Mouse (Mus musculus): ENCODE measurements around the gene Cox6a1.
"Not testable (repeated sequence)": the region's sequence is repeated elsewhere in the genome, so short reads cannot be mapped to it uniquely, and the experiment has no call there.

Cox6a1 gene

DNA sequence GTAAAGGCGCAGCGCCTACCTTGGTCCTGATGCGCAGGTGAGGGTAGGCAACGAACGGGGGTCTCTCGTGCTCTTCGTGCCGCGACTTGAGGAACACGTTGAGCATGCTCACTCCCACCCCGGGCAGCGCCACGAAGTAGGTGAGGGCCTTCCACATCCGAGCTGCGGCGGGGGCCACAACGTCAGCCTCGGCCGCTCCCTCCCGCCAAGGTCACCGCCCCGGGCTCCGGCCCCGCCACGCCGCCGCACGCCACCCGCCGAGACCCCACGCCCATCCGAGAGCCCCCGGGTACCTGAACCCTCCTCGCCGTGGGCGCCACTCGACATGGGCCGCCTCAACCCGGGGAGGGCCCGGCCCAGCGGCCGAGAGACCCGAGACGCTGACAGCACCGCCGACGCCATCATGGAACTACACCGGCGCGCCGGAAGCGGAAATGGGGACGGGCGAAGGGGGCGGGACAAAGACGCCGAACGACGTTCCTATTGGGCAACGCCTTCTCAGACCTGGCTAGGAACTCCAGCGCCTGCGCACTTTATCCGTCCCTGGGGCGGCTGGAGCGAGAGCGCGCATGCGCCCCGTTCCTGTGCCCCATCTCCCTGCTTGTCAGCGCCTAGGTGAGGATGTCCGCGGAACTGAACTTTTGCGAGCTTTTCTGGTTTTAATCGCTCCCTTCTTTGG, at the start of gene Cox6a1:
Gene Cox6a1, minus strand, starts transcription at position 436 of the 679 bp plus-strand sequence.
- peak; percentile 98 for DNase-seq (ENCODE audit: low spot score)

DNA sequence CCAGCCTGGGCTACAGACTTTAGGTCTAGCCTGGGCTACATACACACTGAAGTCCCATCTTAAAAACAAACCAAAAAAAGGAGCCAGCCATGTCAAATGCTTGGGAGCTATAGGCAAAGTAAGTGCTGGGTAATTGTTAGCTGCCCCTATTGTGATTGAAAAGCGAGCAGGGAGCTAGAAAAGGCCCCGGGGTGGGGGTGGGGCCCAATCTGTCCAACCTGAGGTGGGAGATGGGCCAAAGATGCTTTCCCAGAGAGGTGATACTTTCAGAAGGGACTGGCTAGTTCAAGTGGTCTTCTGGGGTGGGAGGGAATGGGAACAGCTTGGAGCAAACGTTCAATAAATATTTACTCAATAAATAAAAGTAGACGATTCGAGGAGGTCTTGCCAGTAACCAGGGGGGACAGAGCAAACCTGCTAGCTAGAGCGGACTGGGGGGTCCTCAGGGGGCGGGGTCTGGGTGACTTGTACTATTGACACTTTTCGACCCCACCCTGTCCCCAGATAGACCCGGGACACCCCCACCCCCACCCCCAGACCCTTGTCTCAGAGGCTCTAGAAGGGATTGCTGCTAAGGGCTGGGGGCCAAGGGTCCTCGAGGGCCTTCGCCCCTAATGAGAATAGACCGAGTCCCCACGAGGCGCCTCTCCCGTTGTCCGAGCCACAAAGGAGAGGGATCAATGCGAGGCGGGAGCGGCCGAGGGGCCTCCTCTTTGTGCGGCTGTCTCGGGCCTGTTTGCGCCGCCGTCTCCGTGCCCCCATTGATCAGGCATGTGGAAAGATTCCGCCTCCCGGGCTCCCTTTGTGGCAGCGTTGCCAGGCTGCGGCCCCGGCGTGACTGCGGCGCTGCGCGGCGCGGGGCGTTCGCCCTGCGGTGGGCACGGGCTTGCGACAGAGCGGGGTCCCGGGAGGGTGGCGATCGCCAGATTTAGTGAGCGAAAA, 49.3 kb upstream of the Cox6a1 start:
- DNase-seq (ENCODE audit: low spot score), result no peak

DNA sequence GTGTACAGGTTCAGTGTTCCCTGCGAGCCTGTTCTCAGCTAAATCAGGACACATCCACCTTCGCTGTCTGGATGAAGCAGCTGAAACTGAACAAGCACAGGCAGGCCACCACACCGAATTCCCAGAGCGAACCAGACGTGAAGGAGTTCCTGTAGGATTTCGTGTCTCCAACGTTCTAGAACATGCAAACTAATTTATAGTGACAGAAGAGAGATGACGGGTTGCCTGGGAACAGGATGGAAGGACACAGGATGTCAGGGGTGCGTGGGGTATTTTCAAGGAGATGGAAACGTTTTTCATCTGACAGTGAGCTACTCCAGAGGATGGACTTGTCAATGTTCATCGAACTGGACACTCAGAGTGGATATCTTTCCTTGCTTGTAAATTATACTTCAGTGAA, 47.9 kb upstream of the Cox6a1 start:
- DNase-seq (ENCODE audit: low spot score), result no peak

DNA sequence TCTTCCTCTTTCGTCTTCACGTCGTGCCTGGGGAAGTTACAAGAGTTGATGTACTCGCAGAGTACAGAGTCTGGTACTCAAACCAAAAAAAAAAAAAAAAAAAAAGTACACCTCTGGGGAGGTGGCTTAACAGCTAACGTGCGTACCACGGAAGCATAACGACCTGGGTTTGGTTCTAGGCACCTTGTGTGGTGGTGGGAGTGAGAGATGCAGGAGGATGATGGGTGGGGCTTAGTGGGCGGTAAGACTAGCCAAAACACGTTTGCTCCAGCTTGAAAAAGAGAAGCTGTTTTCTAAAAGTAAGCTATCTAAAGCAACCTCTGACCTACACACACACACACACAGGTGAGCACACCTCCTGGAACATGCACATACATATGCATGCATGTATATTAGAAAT, 46.1 kb upstream of the Cox6a1 start:
- DNase-seq (ENCODE audit: low spot score), result no peak

DNA sequence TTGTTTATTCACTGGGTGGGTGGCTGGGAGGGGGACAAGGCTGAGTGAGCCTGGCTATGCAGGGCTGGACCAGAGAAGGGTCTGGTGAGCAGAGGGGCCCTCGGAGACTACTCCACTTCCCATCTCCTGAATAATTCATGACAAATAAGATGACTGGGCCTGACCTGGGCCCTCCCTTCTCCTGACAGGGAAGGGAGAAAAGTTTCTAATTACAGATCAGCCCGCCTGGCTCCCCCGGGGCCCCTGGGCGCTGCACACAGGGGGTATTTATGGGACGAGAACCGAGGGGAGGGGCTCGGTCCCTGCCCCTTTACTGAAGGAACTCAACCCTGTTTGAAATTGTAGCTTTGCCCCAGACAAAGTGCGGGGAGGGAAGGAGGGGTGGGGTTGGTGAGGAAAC, 45.4 kb upstream of the Cox6a1 start:
- no peak for DNase-seq (ENCODE audit: low spot score)

DNA sequence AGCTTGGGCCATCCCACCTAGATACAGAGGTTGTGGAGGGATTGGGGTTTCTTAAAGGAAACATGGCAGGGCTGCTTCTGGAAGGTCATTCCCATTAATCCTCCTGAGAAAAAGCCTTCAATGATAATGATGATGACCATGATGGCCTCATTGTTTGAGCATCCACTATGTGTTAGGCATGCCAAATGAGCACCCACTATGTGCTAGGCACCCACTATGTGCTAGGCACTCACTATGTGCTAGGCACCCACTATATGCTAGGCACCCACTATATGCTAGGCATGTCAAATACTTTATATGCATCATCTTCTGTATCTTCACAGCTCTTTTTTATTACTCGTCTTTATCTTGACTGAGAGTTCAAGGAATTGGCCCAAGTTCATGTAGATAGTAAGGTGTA, 44.2 kb upstream of the Cox6a1 start:
- DNase-seq (ENCODE audit: low spot score), result no peak

DNA sequence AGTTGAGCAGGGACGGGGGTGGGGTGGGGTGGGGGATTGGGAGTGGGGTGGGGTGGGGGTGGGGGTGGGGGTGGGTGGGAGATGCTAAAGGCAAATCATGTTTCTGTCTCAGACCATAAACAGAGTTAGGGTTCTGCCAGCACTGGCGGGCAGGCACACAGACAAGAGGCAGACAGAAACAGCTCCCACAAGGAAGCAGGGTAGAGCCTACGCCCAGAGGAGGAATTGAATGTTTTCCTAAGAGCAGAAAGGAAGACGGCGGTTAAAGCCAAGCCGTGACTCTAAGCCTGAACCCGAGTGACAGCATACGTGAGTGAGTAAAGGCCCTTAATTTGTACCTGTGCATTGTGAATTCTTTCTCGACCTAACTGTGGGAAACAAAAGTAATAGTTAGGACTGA, 43.2 kb upstream of the Cox6a1 start:
- no peak for DNase-seq (ENCODE audit: low spot score)

DNA sequence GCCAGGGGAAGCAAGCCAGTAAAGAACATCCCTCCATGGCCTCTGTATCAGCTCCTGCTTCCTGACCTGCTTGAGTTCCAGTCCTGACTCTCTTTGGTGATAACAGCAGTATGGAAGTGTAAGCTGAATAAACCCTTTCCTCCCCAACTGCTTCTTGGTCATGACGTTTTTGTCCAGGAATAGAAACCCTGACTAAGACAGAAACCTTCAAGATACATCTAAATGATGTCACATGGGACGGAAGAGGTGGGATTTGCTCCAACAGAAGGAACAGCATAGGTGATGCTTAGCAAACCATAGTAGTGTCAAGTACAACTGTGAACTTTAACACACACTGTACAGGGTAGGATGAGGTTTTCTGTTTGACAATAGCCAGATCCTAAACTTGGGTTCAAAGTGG, 30.1 kb upstream of the Cox6a1 start:
- DNase-seq (ENCODE audit: low spot score), result not testable (repeated sequence)

DNA sequence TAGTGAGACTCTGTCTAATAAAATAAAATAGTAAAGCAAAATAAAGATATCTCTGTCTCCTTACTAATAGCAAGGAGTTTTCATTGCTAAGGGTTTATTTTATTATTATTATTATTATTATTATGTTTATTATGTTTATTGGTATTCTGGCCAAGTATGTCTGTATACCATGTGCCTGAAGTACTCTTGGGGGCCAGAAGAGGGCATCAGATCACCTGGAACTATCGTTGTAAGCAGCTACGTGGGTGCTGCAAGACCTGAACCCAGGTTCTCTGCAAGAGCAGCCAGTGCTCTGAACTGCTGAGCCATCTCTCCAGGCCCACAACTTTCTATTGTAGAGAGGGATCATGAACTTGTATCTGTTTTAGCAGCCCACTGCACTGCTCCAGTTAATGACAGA, 26.7 kb upstream of the Cox6a1 start:
- no peak for DNase-seq (ENCODE audit: low spot score)

DNA sequence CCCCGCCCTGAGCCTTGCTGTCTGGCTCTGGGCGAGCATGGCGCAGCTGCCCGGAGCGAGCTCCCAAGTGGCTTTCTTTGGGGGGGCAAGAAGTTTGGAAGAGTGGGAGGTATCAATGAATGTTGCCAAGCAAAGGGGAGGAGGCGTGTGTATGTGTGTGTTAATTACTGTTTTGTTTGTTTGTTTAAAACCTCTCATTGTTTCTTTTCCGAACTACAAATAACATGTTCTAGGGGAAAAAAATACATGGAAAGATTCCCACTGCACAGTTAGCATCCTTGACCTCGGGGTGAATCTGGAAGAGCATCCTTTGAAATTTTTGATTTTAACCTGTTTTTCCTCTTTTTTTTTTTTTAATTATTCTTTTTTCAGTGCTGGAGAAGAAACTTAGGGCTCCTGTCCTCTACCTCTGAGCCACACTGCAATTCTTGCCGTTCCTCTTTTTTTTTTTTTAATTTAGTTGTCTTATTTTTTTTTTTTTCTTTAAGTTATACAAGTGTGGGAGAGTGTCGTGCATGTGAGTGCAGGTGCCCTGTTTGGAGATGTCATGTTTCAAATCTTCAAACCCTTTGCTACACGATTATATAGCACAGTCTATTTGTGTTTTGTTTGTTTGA, 25.5 kb upstream of the Cox6a1 start:
- DNase-seq (ENCODE audit: low spot score), result no peak

DNA sequence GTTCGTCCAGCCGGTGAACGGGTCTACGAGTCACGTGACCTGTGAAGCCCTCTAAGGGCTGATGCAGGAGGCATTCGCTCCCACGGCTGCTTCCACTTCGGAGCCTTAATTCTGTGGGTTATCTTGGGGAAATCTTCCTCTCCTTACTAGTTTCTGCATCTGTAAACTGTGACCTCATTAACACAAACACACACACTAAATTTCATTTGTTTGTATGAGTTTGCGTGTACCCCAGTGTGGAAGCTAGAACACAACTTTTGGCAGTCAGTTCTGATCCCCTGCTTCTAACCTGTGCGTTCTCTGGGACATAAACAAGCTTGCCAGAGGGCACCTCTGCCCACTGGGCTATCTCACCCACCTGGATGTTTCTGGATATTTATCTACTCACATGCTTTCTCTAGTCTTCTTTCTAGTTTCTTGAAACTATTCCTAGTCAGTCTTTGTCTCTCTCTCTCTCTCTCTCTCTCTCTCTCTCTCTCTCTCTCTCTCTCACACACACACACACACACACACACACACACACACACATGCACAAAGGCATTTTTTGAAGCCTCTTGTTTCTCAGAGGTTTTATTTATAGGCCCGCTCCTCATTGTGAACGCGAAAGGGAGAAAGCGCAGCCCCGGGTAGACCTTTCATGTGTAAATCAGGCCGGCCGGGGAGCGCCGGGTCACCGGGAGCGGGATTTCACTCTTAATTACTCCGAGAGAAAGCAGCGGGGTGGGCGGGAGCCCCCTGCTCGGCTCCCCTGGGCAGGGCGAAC, 24.8 kb upstream of the Cox6a1 start:
- no peak for DNase-seq (ENCODE audit: low spot score)

DNA sequence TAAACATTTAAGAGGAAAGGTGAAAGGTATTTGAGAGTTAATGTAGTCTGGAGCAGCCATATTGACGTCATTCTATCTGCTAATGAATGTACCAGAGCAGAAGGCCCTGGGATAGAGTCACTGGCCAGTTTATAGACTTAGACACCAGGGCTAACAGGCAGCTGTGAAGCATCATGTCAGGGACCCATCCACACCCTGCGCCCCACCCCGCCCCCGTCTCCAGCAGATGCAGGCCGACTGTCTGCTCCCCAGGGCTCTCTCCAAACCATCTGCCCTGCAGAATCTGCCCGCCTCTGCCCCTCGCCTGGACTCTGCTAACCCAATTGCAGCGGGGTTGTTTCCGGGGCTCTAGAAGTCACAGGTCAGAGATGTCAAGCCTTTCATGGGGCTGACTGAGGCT, 23.0 kb upstream of the Cox6a1 start:
- DNase-seq (ENCODE audit: low spot score), result peak; percentile 38

DNA sequence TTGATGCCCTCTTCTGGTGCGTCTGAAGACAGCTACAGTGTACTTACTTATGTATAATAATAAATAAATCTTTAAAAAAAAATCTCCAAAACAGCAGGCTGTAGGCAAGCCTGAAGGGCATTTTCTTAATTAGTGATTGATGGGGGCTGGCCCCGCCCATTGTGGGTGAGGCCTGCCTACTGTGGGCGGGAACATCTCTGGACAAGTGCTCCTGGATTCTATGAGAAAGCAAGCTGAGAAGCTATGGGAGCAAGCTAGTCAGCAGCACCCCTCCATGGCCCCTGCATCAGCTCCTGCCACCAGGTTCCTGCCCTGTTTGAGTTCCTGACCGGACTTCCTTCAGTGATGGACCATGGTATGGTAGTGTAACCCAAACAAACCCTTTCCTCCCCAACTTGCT, 16.0 kb upstream of the Cox6a1 start:
- no peak for DNase-seq (ENCODE audit: low spot score)

DNA sequence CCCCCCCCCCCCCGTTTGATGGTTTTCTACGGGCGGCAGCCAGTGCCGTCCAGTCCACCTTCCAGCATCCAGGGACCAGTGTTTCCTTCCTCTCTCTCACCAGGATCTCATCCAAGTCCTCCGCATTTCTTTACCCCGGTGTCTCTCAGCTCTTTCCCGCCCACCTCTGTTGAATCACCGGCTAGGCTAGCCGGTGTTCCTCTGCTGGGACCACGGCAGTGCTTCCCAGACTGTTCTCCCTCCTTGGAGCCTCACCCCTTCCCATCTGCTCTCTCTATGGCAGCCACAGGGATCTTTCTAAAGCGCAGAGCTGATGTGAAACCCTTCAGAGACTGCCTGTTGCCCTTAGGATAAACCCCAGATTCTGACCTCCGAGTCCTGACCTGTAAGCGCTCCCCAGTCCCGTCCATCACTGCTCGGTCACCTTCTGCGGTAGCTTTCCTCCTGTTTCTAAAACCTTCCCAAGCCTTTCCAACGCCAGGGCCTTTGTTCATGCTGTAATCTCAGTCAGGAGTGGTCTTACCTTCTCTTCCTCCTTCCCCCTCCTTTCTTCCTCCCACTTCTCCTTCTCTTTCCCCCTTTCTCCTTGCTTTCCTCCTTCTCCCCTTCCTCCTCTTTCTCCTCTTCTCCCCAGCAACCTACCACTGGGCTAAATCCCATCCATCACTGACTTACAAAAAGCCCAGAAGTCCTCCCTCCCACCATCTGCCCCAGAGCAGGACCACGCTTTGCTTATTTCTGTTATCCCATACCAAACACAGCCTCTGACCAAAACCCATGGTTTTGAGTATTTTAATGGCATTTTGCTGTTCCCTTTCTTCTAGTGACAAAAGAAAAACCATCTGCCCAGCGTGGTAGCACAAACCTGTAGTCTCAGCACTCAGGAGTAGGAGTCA, 14.3 kb upstream of the Cox6a1 start:
- DNase-seq (ENCODE audit: low spot score), result no peak

DNA sequence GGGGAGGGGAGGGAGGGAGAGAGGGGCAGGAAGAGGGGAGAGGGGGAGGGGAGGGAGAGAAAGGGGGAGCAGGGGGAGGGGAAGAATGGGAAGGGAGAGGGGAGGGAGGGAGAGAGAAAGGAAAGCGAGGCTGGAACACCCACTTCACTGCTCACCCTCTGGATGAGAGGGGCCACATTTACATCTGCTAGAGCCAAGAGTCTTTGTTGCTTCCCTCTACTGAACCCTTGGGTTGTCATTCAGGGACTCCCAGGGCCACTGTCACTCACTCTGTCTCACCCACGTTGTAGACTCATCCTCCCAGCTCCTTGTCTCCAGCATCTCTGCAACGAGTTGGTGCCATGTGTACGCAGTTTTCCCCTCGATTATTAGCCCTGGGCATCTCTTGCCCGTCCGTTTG, 13.4 kb upstream of the Cox6a1 start:
- DNase-seq (ENCODE audit: low spot score), result no peak

DNA sequence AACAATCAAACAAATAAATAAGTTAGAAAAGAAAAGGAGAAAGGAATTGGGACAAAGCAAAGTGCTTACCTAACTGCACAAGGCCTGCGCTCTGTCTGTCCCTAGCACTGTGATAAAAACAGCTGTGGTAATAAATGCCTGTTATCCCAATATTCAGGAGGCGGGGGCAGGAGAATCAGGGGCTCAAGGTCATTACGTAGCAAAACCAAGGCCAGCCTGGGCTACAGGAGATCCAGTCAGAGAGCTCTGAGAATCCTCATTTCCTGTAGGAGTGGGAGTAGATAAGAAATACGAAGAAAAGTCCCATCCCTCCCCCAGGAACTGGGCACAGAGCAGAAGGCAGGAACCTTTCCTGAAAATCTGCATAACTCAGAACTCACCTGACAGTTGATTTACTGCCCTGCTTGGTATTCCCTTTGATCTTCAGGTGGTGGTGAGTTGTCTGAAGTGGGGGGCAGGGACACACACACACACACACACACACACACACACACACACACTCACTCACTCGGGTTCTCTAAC, 11.1 kb upstream of the Cox6a1 start:
- DNase-seq (ENCODE audit: low spot score), result no peak

DNA sequence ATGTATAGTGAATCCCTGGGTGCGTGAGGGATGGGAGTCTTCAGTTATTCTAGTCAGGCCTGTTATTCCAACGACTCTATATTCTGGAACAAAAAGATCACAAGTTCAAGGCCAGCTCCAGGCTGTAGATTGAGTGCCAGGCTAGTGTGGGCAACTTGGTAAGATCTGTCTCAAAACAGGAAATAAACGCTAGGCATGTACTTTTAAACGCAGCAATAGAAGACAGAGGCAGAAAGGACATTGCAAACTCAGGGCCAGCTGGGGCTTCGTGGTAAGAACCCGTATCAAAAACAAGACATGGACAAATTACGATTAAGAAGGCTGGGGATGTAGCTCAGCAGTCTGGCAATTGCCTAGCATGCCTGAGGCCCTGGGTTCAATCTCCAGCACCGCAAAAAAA, 10.7 kb upstream of the Cox6a1 start:
- no peak for DNase-seq (ENCODE audit: low spot score)

DNA sequence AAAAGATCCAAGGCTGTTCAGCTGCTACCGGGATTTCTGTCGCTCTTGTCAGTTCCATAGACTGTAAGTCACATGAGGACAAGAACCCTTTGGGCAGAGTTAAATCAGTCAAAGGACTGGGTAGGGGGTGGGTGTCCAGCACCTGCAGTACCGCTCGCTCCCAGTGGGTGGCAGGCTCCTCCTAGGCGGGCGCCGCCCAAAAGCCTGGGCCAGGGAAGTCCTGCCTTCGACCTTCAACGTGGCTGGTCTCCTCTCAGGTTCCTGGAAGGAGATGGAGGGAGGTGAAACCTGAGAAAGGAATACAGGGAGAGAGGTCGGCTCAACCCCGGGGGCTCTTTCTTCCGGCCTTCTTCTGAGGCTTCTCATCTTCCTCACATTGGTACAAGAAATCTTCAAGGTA, 10.1 kb upstream of the Cox6a1 start:
- peak; percentile 86 for DNase-seq (ENCODE audit: low spot score)

DNA sequence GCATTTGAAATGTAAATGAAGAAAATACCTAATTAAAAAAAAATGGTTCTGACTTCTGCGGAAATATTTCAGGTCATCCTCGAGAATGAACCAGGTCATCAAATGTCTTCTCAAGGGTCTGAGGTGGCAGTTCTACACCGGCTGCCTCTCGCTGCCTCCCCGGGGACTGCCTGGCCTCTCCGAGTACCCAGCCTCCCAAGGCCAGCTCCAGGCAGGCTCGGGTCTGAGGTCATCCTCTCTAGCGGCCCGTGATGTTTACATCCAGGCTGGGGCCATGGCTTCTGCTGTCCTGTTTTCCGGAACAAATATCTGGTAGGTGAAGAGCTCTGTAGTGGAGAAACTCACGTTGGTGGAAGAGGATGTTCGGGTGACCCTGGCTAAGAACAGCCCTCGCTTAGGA, 6.3 kb upstream of the Cox6a1 start:
- DNase-seq (ENCODE audit: low spot score), result no peak

DNA sequence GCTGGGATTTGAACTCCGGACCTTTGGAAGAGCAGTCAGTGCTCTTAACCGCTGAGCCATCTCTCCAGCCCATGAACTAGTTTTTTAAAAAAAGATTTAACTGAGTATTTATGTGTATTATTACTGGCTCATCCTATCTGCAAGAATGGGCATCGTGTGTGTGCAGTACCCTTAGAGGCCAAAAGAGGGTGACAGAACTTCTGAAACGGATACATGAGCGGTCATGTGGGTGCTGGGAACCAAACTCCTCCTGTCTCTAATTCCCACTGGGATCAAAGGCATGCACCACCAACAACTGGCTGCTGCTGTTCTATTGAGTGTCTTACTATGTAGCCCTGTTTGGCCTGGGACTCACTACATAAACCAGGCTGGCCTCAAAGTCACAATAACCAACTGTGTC, 2.6 kb upstream of the Cox6a1 start:
- DNase-seq (ENCODE audit: low spot score), result no peak

DNA sequence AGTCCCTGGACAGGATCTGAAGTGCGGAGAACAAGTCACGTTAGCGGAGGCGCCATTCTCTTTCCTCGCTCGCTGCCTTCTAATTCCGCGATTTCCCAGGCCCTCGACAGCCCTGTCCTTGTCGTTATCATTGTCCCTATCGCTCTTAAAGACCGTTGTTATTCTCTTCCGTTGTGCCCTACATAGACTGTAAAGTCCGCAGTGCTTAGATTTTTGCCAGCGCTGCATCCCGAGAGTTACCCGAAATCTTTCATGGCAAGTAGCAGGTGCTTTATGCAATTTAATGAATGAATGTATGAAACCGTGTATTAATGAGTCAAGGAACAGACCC, 409 bp upstream of the Cox6a1 start:
- DNase-seq (ENCODE audit: low spot score), result no peak

Measured in urinary bladder, postnatal 14 days (tissue).